Mouse (Mus musculus): Measurements from ENCODE around the gene Ror2.

GRCm38 (mm10) chr13:53306836-53307235 is 20.9 kb upstream of the Ror2 start:
- TF ChIP-seq POLR2A (IDR thresholded peaks at IDR 0.05; ENCODE audit: borderline replicate concordance, control insufficient read depth, low read depth, low read length) = no peak
- no peak for TF ChIP-seq CTCF (IDR thresholded peaks at IDR 0.05; ENCODE audit: control insufficient read depth, insufficient read depth, low read length)

All from bone marrow, adult 2 months (tissue).